ENCODE assay signal across 31 mouse cellular contexts in the genomic region with DNA sequence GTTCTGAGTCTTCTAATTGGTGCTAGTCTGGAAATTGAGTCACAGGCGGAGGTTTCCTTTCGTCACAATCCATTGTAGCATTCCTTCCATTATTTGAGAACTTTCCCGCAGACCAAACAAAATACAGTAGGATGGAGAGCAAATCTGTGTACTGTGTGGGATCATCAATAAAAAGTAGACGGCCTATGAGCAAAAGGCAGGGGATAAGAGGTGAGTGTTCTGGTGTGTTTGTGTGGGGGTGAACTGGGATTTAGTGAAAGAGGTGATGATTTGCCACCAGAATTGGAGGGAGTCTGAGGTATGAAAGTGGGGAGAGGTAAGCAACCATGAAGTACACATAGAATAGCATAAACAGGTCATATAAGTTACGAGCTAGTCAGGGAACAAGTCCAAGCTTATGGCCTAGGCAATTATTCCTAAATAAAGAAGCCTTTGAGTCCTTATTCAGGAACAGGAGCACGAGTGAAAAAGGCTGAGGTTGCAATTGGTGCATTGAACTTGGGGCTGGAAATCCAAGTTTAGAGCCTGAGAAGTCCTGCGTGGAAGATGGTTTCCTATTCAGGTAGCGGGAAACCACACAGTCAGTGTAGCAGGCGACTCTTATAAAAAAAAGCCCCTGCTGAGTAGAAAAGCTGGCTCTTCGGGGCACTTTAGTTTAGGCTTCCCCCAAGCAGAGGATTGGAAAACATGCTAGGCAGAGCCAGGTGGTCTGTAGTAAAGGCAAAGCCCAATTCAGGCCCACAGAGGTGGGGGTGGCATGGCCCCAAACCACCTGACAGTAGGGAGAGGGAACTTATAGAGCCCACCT. TPM values are rescaled to one million over a fixed set of nuclear protein-coding genes. Genes with fewer than 3 reads are reported as not detected.
"Had no signal": no experiment of that assay in that cellular context is flagged by ENCODE, and none has a peak within 500 bp of the region (broad histone marks: within the 10 kb centered on the region; RNA-seq: fewer than 3 reads in every experiment).

No protein-coding gene starts in this region.

- ATAC-seq: forebrain, postnatal 0 days; hindbrain, postnatal 0 days; intestine, embryonic 16.5 days; liver, embryonic 12.5 days had no signal

- H3K27me3 ChIP-seq: heart, embryonic 13.5 days; heart, embryonic 15.5 days; hindbrain, embryonic 13.5 days; hindbrain, embryonic 15.5 days; kidney, embryonic 15.5 days; limb, embryonic 15.5 days; liver, embryonic 12.5 days had no signal

- H3K9ac ChIP-seq: forebrain, postnatal 0 days; heart, embryonic 13.5 days; heart, embryonic 15.5 days; hindbrain, embryonic 13.5 days; hindbrain, embryonic 15.5 days; kidney, embryonic 15.5 days; limb, embryonic 15.5 days; liver, embryonic 12.5 days; liver, embryonic 14.5 days had no signal

- DNase-seq: forebrain, postnatal 0 days; gastrocnemius, postnatal 14 days; gastrocnemius, postnatal 36 days; heart, adult 11 months; heart, adult 2 months; heart, postnatal 14 days; heart, postnatal 36 days; kidney, adult 11 months; kidney, adult 2 months; kidney, adult 9 months; kidney, postnatal 14 days; kidney, postnatal 36 days had no signal

- H3K27ac ChIP-seq: heart, adult 2 months; heart, embryonic 13.5 days; heart, embryonic 15.5 days; hindbrain, embryonic 13.5 days; hindbrain, embryonic 15.5 days; hindbrain, postnatal 0 days; kidney, embryonic 15.5 days; kidney, postnatal 0 days; layer of hippocampus, adult 2 months; left cerebral cortex, adult 2 months; limb, embryonic 15.5 days; liver, embryonic 12.5 days; liver, embryonic 14.5 days had no signal

- H3K4me3 ChIP-seq: heart, adult 2 months; heart, embryonic 13.5 days; heart, embryonic 15.5 days; hindbrain, embryonic 13.5 days; hindbrain, embryonic 15.5 days; kidney, embryonic 15.5 days; layer of hippocampus, adult 2 months; left cerebral cortex, adult 2 months; limb, embryonic 15.5 days; liver, embryonic 12.5 days had no signal

- H3K9me3 ChIP-seq: heart, embryonic 13.5 days; heart, embryonic 15.5 days; hindbrain, embryonic 13.5 days; hindbrain, embryonic 15.5 days; kidney, embryonic 15.5 days; limb, embryonic 15.5 days; liver, embryonic 12.5 days had no signal

- H3K4me2 ChIP-seq: heart, embryonic 11.5 days; heart, embryonic 13.5 days; heart, embryonic 15.5 days; hindbrain, embryonic 13.5 days; hindbrain, embryonic 15.5 days; kidney, embryonic 15.5 days; limb, embryonic 15.5 days; liver, embryonic 12.5 days had no signal

- H3K36me3 ChIP-seq: heart, embryonic 13.5 days; heart, embryonic 15.5 days; hindbrain, embryonic 13.5 days; hindbrain, embryonic 15.5 days; kidney, embryonic 15.5 days; limb, embryonic 15.5 days; liver, embryonic 12.5 days had no signal

- H3K4me1 ChIP-seq: heart, embryonic 13.5 days; heart, embryonic 15.5 days; hindbrain, embryonic 13.5 days; hindbrain, embryonic 15.5 days; kidney, embryonic 15.5 days; limb, embryonic 15.5 days; liver, embryonic 12.5 days had no signal

RNA-seq across cellular contexts. Expression of a gene that starts 48.0 kb away (rescaled TPM):
- total RNA-seq: gastrocnemius, adult 8-10 months; gastrocnemius, postnatal 14 days; gastrocnemius, postnatal 36 days; heart, adult 2 months; heart, postnatal 14 days; heart, postnatal 36 days; hematopoietic stem cell, adult 5-6 weeks; liver, adult 2 months had no signal
- polyA plus RNA-seq: heart, adult 2 months; heart, embryonic 11.5 days; heart, embryonic 13.5 days; heart, embryonic 15.5 days; heart, postnatal 0 days; kidney, adult 2 months; kidney, embryonic 15.5 days; kidney, postnatal 0 days; large intestine, adult 2 months; limb, embryonic 15.5 days; liver, adult 2 months had no signal
